Mouse (Mus musculus) monocyte, adult 2 months (primary cell): ENCODE results near the gene Tmem132c.
"Not testable (repeated sequence)": the region's sequence is repeated elsewhere in the genome, so short reads cannot be mapped to it uniquely, and the experiment has no call there.

ENCODE experiments used
- DNase-seq, 2 experiments: peaks; one replicate each; pipeline ENCODE4 v3.0.0; 2022; ENCODE audit warnings: low spot score in 2 of 2, low read depth in 1 of 2

The Tmem132c gene

DNA sequence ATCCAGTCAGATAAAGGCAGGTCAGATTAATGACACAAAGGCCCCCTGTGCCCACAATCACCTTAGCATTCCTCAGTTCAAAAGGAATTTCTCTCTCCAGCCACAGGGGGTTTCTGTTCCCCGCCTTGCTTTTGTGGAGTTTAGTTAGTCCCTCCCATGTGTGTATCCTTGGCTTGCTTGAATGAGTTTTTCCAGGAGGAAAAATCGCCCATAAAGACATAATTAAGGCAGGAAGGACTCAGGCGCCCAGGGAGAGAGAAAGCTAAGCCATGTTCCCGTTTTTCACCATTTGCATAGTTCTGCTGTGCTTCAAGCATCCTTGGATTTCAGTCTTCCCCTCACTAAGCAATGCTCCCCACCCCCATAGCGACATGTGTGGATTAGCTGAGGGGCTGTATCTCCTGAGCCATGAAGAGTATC is 97.4 kb downstream of the Tmem132c start:
- no peak for DNase-seq

DNA sequence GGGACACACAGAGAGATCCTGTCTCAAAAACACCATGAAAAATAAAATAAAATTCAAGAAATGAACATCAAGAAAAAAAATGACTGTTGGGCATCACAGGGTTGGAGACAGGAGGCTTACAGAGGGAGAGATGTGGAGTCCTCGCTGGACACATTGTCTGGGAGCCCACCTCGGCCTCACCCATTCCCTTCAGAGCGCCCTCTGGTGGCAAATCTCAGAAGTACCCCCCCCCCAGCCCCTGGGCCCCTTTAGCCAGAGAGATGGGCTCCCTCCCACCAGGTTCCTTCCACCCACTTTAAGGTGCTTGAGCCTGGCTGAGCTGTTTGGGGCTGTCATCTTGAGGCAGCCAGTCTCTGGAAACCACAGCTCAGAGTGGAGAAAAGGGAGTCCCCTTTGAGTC is 99.5 kb downstream of the Tmem132c start:
- no peak for DNase-seq

DNA sequence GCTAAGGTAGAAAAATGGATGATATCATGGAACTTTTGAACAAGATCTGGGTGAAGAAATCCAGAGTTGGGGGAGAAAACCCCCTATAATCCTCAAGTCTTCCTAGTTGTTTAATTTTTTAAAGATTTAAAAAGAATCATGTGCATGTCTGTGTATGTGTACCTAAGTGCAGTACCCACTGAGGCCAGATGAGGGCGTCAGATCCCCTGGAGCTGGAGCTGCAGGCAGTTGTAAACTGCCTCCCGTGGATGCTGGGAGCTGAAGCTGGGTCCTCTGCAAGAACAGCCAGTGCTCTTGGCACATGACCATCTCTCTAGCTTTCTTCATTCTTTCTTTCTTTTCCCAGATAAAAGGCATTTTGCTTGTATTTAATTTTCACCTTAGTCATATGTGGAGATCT is 103.1 kb downstream of the Tmem132c start:
- no peak for DNase-seq

DNA sequence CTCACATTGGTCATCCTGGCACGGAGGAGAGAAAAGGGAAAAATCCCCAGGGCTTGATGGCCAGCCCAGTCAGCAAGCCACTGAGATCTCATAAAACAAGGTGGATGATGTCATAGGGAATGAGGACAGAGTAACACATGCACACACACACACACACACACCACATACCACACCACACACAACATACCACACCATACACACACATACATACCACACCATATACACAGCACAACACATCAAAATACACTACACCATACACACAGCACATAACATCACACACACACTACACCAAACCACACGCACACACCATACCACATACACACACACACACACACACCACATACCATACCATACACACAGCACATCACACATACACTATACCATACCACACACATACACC is 104.8 kb downstream of the Tmem132c start:
- no peak for DNase-seq

DNA sequence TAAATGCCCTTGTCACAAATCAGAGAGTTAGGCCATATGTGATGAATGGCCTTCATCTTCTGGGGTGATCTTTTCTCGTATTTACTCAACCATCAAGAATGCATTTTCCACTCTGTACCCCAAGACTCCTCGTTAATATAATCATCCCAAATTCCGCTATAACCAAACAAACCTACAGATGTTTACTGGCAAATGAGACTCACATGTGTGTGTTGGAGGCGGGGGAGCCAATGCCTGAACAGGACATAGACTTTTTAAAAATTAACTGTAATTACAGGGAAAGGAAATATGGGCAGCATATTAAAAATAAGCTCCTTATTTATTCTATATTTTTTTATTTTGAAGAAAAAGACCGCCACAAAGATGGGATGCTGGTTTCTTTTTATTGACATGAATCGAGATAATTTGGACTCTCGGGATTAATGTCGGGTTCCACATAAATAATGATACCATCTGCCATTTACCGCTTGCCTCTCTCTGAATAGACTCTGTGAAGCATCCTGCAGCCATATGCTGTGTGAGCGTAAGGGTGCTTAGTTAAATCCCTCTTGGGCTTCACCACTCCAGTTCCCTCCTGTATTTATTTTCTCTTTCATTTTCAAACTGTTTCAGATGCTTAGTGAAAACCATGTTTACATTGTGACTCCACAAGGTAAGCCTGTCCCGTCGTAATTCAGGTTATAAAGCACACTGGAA is 105.6 kb downstream of the Tmem132c start:
- DNase-seq, result no peak

DNA sequence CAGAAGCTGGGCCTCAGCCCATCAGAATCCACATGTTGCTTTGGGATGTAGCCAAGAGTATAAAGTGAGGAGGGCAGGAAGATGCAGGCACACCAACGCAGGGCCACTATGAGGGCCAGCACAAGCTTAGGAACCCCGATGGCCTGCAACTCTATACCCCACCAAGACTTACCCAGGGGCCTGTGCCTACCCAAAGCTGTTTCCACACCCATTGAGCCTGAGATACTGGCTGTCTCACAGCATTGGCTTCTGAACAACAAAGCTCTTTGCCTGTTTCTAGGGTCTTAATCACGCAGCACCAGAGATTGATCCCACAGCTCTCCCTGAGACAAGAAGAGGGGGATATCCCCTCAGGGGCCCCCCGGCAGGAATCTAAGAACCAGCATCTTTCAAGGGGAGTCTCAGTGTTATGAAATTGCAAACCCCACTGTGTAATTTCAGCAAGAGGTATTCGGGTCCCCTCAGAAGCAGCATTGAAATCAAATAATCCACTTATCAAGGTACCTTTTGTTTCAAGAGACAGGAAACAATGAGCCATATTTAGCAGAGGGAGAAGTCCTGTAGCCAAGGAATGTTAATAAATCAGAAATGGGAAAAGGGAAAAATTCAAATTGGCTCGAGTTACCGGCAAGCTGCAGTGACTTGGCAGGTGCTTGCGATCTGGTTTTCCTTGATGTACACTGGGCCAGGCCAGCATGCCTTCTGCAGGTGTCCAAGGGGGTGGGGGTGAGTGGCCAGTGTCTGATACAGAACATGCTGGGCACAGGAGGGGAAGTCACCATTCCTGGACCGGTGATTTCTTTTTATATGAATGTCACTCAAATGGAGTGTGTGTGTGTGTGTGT is 107.8 kb downstream of the Tmem132c start:
- no peak for DNase-seq

DNA sequence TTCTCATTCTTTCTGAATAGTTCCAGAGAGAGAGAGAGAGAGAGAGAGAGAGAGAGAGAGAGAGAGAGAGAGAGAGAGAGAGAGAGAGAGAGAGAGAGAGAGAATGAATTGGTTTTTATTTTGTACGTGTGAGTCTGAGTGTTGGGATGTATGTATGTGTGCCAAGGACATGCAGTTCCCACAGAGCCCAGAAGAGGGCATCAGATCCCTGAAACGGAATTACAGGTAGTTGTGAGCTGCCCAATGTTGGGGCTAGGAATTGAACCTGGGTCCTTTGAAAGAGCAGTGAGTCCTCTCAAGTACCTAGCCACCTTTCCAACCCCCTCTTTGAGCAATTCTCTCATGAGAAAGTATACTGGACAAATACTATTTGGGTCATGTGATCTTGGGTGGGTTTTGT is 111.4 kb downstream of the Tmem132c start:
- DNase-seq, result no peak

DNA sequence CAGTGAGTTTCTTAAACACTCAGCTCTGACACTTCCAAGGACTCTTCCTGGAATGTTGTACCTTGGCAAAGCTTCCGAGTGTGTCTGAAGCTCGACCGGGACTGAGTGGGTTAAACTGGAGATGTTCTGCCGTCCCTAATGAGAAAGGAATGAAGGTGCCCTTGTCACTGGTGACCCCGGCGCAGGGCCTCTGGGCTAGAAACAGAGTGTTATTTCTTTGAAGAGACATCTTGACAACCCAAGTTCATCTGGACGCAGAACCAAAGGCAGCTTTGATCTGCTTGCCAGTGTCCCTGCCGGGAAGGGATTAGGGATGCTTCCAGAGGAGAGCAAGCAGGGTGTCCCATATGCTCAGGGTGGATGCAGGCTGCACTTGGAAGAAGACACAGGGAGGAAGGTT is 114.2 kb downstream of the Tmem132c start:
- DNase-seq, result no peak

DNA sequence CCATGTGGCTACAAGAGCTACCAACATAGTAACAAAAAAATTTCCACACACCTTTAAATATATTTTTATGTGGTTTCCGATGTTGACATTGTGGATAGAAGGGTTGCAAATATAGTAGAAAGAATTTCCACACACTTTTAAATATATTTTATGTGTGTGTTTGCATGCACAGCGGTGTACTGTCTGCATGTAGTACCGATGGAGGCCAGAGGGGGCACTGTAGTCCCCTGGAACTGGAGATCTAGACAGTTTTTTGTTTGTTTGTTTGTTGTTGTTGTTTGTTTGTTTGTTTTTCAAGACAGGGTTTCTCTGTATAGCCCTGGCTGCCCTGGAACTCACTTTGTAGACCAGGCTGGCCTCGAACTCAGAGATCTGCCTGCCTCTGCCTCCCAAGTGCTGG is 116.3 kb downstream of the Tmem132c start:
- not testable (repeated sequence) for DNase-seq

DNA sequence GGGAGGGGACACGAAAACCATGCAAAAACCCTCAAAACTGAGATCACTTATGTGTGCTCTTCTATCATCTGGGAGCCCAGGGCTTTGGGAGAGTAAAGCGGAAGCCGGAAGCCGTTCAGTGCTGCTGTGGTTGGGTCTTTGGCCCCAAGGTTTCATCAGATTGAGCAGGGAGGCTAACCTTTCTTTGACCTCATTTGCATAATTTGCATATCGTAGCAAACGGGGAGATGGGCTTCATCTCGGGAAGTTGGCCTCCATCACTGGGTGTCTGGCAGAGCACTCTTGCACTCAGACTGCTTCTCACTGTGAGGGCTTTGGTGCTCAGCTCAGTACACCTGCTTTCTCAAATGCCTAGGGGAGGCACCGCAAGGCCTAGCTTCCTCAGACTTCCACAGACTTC is 119.5 kb downstream of the Tmem132c start:
- DNase-seq, result no peak

DNA sequence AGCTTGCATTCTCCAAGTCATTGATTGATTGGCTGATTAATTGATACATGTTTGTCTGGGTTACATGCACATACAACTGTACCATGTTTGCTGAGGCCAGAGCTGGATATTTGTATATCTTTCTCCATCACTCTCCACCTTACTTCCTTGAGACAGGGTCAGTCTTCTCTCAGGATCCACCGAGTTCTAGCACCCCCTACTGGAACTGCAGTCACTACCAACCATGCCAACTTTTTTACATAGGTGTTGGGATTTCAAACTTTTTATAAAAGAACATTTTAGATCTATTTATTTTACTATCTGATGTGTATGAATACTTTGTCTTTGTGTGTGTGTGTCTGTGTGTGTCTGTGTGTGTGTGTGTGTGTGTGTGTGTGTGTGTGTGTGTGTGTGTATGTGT is 123.5 kb downstream of the Tmem132c start:
- no peak for DNase-seq

DNA sequence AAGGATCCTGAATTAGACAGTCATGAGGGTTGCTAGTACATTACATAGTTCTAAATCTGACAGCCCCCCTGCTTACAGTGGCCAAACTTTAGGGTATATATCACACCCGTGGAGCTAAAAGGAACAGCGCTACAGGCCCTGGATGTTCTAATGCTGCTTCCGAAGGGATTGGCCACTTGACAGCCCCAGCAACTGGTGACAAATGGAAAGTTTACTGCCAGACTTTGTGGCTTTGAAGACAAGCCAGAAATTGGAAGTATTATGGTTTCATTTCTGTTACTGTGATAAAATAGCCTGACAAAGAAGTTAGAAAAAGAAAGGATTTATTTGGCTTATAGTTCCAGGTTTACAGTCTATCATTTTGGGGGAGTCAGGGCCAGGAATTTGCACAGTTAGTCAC is 126.6 kb downstream of the Tmem132c start:
- no peak for DNase-seq

DNA sequence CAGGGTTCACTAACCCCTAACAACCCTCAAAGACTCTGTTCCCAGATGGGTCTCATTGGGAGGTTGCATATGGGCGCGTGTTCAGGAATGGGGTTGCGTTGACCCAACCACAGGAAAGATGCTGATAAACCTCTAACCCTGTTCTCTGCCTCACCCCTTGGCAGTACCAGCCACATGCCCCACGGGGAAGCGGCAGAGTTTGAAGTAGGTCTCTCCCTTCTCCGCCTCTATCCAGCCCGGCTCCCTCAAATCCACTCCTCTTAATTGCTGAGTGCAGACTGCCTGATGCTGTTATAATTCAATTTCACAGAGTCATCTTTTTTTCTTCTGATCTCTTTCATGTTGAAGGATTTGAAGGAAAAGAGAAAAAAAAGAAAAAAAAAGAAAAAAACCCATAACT is 128.2 kb downstream of the Tmem132c start:
- DNase-seq, result no peak

DNA sequence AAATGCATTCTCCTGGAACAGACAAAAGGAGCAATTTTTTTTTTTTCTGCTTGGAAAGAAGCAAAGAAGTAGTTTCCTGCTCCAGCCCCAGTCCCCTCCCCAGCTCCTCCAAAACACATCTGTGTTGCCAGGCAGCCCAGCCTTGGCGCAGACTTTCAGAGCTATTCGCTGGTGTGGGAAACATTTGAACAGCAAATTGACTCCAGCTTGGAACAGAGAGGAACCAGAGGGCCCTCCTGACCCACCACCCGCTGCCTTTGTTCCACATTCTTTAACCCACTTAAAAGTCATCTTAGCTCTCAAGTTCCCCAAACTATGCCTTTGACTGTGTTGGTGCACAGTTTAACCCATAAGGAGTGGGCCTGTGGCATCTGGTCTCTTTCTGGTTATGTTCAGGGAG is 128.9 kb downstream of the Tmem132c start:
- no peak for DNase-seq

DNA sequence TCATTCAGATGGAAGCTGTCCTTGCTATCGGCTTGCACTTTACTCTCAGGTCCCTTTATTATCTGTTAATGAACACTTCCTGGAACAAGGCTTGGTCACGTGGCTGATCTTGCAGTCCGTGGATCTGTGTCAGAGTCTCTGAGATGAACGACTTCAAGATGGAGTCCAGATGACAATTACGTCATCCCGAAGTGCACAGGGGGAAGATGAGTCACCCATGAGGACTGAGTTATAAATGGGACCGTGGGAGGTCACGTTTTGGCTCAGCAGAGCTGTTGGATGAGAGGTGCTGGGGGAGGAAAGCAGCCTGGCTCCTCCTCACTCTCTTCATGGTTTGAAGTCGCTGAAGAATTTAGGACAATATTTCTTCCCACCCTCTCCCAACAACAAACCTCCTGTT is 132.6 kb downstream of the Tmem132c start:
- no peak for DNase-seq

DNA sequence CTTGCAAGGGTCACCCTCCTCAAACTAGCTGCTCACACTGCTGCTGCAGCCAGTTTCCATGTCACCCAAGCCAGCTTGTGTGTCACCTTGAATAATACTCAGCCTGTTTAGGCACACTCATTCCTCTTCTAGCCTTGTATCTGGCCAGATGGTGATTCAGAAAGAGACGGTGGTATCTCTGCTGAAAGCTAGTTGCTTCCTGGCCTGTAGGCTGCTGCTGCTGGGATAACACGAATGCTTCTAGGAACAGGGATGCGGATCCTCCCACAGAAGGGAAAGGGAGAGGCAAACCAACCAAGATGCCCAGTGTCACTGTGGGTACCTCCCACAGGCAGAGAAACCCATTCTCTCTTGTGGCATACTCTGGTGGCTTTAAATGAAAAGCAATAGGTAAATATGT is 134.0 kb downstream of the Tmem132c start:
- DNase-seq, result no peak

DNA sequence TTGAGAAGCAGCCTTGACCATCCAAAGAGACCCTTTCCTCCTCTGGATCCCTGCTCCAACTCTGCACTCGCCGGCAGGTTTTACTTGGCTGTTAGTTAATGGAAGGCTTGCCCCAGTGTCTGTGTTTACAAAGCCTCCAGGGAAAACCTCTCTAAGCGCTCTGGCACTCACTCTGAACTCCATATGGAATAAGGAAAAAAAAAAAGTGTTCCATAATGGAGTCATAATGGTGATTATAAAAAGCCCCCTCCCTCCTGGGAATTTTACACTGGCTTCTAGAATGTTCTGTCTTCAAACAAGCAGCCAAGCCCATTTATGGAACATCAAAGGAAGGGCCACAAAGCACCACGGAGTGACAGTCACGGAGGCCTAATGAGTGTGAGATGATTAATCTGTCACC is 136.9 kb downstream of the Tmem132c start:
- DNase-seq, result no peak

DNA sequence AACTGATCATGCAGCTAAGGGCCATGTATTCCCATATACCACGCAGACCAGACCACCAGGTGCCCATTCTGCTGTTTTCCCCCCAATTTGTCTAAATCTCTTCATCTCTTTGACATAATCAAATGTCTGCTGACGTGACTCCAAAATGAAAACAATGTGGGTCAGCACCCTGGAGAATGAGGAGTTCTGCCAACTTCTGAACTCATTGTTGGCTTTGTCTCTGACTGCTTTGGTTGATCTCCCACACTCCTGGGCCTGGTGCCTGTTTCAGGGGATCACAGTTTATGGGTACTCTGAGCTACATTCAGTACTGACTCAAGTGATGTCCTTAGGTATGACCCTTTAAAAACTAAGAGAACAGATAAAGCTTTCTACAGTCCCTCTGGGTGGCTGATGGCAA is 137.7 kb downstream of the Tmem132c start:
- DNase-seq, result no peak

DNA sequence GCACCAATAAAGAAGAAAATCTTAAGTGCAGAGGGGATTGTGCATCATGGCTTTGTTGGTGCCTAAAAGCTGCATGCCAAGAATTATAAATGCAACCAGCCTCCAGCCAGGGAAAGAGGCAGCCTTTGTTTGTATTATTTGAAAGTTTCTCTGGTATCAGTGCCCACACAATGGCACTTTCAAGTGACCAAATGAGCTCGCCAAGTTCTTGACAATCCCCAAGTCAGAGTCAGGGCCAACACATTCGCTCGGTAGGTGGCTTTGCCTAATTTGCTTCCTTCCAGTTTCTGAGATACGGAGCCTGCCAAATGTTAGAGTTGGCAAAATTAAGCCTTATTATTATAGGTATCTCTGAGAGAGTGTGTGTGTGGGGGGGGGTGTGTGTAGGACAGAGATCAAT is 139.6 kb downstream of the Tmem132c start:
- no peak for DNase-seq

DNA sequence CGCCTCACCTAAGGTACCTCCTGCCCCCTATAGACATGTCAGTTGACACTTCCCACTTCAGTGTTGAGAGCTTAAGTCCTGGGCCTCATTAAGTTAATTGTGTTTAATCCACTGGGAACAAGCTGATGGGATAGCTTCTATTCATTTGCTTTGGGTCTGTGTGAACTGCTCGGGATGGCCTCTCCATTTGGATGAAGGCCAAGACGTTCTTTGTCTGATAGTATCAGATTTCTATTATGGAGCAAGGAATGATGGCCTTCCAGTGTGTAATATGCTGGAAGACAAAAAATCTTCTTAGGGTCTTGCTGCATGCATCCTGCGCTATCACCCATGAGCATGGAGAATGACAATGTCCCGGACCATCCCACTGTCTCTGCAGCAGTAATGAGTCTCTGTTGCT is 141.0 kb downstream of the Tmem132c start:
- no peak for DNase-seq

DNA sequence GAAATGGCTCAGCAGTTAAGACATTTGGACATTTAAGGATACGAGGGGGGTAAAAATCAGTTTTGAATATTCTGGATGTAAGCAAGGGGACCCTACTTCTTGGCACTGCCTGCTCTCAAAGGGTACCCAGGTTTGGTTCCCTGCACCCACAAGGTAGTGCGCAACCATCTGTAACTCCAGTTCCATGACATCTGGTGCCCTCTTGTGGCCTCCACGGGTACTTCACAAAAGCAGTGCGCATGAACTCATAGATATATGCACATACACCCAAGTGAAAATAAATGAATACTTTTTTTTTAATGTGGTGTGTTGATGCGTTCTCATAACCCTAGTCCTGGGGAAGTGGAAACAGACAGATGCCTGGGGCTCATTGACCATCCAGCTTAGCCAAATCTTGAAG is 149.6 kb downstream of the Tmem132c start:
- DNase-seq, result no peak

DNA sequence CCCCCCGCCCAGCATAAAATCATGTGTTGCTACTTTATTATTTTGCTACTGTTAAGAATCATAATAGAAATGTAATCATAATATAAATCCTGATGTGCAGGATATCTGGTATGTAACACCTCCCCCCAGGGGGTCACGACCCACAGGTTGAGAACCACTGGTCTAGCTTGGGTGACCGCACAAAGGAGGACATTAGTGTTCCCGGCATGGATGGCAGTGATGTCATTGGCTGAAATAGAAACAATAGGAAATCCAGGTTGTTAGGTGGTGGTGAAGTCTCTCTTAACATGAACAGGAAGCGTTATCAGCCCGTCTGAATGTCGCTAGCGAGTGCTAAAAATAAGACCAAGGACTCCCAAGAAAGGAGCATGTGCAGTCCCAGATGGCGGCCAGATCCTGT is 155.3 kb downstream of the Tmem132c start:
- no peak for DNase-seq

DNA sequence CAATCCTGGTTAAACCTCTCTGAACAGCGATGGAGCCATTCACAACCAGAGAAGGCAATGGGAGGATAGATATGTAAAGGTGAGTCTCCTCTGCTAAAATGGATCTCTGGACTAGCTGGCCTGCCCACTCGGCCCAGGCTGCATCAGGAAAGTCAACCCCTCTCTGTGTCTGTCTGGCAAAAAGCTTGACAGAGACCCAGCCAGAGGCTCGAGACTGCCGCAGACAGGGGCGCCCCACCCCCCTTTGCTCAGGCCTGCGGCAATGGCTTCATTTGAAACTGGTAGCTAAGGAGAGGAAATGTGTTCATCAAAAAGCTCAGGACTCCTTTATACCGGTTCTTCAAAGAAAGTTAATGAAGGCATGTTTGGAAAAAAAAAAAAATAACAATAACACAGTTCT is 156.4 kb downstream of the Tmem132c start:
- no peak for DNase-seq
